Mouse (Mus musculus) myocyte (in vitro differentiated cells): Measurements from ENCODE around the gene Mrpl14.

Experiments used
- CEBPB ChIP-seq: IDR thresholded peaks from 2 replicates; pipeline ENCODE4 v1.6.1; 2011; ENCODE audit warnings: mild to moderate bottlenecking, moderate library complexity; ENCODE audit not compliant: poor library complexity, insufficient read depth, severe bottlenecking
- E2F4 ChIP-seq: IDR thresholded peaks from one replicate; pipeline ENCODE4 v1.6.1; 2011; ENCODE audit warnings: mild to moderate bottlenecking, control low read depth, moderate library complexity; ENCODE audit not compliant: insufficient read depth
- MYOG ChIP-seq, 3 experiments: IDR thresholded peaks; one replicate each; pipeline ENCODE4 v1.6.1; 2011; ENCODE audit warnings: control low read depth in 2 of 3, low read depth in 2 of 3, mild to moderate bottlenecking in 2 of 3; ENCODE audit not compliant: insufficient read length in 2 of 3, control insufficient read depth in 1 of 3, insufficient read depth in 1 of 3
- POLR2A ChIP-seq: IDR thresholded peaks from one replicate; pipeline ENCODE4 v1.6.1; 2011; ENCODE audit warnings: low read depth, mild to moderate bottlenecking, control low read depth, moderate library complexity; ENCODE audit not compliant: insufficient read length
- TCF12 ChIP-seq: IDR thresholded peaks from one replicate; pipeline ENCODE4 v1.6.1; 2011; ENCODE audit warnings: mild to moderate bottlenecking, control low read depth; ENCODE audit not compliant: poor library complexity, insufficient read depth, severe bottlenecking
- USF1 ChIP-seq: IDR thresholded peaks from one replicate; pipeline ENCODE4 v1.6.1; 2011; ENCODE audit warnings: low read depth, mild to moderate bottlenecking, control low read depth, moderate library complexity

- no peak for TF ChIP-seq CEBPB
- no peak for TF ChIP-seq POLR2A
- no peak for TF ChIP-seq MYOG (IDR thresholded peaks at IDR 0.05; ENCODE audit: control insufficient read depth in 1 of 3, insufficient read depth in 1 of 3, insufficient read length in 2 of 3, low read depth in 2 of 3)
- TF ChIP-seq E2F4, result no peak
- no peak for TF ChIP-seq TCF12
- TF ChIP-seq USF1, result no peak
These were observed 41.4 kb downstream of the Mrpl14 start for GRCm38 (mm10) chr17:45727481-45727880.
